Mouse (Mus musculus): ENCODE measurements at regions not wholly inside any gene's neighbourhood (a gene's known extent, or its start where the extent isn't known, plus 50 kb on each side); places are given as distances from the start of the nearest gene placed in this dataset.
"Not testable (repeated sequence)": the region's sequence is repeated elsewhere in the genome, so short reads cannot be mapped to it uniquely, and the experiment has no call there.

DNA sequence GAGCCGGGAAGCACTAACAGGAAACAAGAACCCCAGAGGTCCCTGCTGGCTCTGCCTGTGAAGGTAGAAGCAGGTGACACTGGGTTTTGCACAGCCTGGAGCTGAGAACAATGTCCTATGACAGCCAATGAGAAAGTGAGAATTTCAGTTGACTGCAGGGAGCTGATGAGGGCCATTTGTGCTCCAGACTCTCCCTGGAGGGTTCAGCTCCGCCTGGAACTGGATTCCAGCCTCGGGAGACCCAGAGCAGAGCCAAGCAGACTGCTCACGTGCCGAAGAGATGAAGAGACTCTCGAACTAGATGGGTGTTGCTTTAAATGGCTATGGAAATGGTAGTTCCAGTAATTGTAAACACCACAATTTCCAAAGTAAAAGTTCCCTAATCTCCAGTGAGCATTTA lies 93.5 kb downstream of the Cand1 start:
- DNase-seq (ENCODE audit: low spot score in 2 of 2): no peak

DNA sequence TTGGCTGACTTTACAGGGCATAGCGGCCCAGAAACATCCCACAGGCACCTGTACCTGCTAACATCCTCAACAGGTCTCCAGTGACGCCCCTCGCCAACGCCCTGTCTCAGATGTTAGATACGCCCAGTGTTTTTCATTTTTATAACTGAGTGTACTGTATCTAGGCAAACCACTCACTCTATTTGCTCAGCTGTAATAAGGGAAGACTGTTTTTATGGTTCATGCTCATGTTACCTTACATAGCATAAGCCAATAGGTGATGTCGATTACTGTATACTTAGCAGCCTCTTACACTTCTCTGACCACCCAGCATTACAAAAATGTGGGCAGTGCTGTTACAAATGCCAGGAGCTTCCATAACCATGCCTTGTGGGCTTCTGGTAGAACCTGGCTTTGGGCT lies 97.0 kb downstream of the Cand1 start:
- DNase-seq (ENCODE audit: low spot score in 2 of 2): no peak

DNA sequence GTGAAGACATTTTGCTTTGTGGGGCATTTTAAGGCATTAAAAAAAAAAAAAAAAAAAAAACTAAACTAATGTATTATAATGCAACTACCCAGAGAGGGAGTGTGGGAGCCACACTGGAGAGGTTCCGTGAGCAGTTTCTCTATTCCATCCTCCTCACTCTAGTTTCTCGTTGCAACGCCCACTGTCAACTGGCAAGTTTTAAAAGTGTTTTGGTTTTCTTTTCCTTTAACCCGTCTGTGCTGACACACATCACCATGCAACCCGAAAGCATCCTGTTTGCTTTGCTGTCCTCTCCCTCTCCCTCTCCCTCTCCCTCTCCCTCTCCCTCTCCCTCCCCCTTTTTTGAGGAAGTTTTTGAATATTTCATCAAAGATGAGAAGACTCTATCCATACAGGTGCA lies 97.5 kb downstream of the Cand1 start:
- DNase-seq (ENCODE audit: low spot score in 2 of 2): no peak

DNA sequence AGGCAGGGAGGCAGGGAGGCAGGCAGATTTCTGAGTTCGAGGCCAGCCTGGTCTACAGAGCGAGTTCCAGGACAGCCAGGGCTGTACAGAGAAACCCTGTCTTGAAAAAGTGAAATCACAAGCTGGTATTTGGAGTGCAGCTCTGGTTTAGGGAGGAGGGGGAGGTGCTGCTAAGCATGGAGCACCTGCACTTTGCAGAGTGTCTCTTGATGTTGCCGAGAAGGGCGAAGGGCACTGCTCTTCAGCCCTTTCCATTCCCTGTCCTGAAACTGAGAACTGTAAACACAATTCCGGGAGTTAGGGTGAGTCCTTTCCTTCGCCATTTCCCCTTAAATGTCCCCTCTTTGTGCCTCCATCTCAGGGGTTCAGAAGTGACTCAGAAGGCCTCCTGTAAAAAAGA lies 101.6 kb downstream of the Cand1 start:
- no peak for DNase-seq (ENCODE audit: low spot score in 2 of 2)

DNA sequence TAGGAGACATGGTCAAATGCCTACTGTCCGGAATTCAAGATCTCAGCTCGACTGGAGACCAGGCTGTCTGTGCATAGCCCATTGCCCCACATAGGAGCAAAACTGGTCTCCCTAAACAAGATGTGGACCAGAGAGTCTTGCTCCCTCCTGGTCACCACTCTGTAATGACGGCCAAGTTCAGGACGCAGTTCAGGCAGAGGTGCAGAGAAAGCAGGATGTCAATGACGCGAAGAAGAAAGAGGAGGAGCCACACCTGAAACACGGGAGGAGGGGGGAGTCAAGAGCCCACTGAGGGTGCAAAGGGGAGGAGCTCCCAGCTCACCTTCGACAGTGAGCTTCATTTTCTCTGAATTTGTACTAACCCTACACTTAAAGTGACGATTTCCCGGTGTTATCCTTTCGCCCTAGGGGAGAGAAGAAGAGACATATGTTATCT lies 104.3 kb downstream of the Cand1 start:
- DNase-seq (ENCODE audit: low spot score in 2 of 2): no peak

DNA sequence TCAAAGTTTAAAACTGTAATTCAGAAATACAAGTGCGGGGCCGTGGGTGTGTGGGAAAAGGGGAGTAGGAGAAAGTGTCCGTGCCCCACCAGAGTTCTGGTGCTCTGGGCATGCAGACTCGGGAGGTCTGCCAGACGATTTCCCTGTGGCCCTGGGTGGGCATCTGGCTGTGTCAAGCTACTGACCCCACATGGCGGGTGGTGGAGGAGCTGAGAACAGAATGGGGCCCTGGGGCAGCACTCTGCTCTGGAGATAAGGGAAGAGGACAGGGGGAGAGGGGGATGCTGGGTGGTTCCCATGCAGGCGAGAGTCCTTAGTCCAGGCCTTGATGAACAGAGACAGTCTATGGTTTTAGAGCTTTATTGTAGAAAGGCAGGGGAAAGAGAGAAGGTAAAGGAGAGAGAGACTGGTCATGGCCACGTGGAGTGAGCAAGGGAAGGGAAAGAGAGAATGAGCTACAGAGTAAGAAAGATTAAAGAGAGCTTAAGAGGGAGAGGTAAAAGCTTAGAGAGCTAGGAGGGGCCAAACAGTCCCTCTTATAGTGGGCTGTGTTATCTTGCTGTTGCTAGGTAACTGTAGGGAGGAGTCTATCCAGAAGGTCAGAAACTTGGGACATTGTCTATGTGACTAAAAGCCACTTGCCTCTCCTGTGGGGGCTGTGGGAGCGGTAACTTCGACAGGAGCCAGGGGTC lies 104.9 kb downstream of the Cand1 start:
- no peak for DNase-seq (ENCODE audit: low spot score in 2 of 2)

DNA sequence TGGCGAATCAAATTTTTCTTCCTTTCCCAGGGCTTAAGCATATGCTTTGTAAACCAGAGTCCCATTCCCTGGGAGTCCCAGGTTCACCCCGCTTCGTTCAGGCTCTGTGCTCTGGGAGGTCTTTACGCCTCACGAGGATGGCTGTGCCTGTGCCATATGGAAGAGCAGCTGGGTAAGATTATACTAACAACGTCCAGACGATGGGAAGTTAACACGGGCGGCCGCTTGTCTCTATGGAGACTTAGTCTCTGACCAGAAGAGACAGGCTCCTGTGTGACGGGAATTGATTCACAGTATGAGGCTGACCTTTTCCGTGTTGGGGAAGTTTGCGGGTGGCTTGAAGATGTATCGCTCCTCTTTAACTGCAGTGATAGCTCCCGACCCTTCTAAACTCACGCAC lies 107.9 kb downstream of the Cand1 start:
- DNase-seq (ENCODE audit: low spot score in 2 of 2): no peak

DNA sequence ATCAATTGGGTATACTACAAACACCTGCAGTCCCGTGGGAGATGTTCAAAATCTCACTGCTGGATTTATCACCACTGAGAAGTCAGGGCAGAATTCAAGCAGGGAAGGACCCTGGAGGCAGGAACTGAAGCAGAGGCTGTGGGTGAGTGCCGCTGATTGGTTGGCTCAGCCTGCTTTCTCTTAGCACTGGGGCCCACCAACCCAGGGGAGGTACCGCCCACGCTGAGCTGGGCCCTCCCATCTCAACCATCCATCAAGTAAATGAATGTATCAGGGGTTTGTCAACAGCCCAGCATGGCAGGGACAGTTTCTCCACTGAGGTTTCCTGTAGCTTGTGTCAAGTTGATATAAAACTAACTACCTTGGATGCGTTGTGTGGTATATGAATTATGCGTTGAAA lies 109.2 kb downstream of the Cand1 start:
- DNase-seq (ENCODE audit: low spot score in 2 of 2): no peak

DNA sequence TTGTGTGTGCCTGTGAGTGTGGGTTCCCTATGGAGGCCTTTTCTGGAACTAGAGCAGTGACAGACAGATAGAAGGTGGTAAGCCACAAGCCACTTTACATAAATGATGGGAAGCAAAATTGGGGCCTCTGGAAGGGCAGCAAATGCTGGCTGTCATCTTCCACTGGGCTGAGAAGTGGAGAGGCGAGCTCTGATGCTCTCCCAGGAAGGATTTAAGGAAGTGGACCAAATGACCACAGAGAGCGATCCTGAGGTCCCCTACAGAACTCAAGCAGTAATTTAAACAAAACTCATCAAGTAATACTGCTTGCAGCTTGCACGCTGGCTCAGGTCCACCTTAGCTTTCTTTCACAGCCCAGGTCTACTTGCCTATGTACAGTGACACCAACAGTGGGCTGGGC lies 111.8 kb downstream of the Cand1 start:
- DNase-seq (ENCODE audit: low spot score in 2 of 2): no peak

DNA sequence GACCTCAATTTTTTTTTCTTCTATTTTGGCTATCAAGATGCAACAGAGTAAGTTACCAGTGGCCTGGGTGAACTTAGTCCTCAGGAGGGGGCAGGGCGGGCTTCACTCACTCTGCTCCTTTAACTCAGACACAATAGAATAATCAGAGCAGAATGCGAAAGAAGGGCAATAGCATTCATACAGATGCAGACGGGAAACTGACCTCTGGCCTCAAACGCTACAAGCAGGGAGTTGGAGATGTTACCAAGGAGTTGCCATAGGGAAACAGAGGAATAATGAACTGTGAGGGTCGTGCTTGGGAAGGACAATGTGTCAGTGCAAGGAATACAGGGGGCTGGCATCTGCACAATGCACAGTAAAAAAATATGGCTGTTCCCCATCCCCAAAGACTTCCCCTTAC lies 116.3 kb downstream of the Cand1 start:
- no peak for DNase-seq (ENCODE audit: low spot score in 2 of 2)

DNA sequence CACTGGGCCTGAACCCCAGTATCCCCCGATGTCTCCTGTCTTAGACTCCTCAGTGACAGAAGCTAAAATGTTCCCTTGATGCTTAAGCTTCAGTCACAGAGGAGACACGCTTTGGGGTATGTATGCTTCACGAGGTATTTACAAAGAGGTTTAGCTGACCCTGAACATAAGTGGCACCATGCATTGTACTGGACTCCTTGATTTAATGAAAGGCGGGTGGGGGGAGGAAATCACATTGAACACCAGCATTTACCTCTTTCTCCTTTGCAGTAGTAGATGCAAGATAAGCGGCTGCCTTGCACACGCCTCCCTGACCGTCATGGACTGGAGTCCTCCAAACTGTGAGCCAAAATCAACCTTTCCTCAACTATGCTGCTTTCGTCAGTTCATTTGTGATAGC lies 117.5 kb downstream of the Cand1 start:
- DNase-seq (ENCODE audit: low spot score in 2 of 2): no peak

DNA sequence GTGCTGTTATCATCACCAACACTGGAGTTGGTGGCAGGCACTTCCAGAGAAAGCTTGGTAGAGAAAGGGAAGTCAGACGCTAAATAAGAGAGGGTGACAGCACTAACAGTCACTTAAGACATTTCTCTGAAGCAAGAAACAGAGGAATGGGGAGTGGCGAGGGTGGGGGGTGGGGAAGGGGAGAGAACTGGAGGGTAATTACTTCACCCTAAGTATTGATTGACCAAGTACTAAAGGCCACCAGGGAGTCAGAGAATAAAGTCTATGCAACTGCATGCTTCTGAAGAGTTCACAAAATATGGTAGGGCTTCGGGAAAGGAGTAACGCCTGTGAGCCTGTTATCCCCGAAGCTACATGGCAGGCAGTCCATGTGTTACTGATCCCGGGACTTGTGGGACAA lies 118.3 kb downstream of the Cand1 start:
- no peak for DNase-seq (ENCODE audit: low spot score in 2 of 2)

DNA sequence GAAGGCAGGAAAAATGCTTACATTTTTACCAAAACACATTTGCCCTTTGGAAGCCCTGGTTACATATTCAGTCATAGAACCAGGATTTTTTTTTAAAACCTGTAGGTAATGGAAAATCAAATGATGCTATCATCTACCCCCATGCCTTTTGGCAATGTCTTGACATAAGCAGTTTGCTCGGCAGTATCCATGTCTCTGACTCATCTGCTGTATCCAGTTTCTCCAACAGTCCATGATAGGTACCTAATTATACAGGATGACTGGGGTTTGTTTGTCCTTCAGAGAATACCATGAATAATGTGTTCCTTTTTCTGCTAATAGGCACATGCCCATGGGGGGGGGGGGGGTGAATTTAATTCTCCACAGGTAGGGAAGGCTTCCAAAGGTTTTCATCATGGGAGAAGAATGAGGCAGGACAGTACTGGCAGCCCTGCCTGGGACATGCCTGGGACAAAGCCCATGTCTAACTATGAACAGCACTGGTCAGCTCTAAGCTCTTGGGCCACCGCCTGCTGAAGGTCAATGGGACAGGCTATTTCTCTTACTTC lies 122.9 kb downstream of the Cand1 start:
- DNase-seq (ENCODE audit: low spot score in 2 of 2): no peak

DNA sequence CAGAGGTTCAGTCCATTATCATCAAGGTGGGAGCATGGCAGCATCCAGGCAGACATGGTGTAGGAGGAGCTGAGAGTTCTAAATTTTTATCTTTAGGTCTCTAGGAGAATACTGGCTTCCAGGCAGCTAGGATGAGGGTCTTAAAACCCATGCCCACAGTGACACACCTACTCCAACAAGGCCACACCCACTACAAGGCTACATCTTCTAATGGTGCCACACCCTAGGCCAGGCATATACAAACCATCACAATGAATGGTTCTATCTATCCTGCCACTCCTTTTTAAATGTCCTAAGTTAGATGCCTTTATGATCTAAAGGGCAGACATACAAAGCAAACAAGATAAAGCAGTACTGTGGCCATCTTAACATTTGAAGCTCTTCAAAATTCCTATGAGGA lies 124.7 kb downstream of the Cand1 start:
- not testable (repeated sequence) for DNase-seq (ENCODE audit: low spot score in 2 of 2)

DNA sequence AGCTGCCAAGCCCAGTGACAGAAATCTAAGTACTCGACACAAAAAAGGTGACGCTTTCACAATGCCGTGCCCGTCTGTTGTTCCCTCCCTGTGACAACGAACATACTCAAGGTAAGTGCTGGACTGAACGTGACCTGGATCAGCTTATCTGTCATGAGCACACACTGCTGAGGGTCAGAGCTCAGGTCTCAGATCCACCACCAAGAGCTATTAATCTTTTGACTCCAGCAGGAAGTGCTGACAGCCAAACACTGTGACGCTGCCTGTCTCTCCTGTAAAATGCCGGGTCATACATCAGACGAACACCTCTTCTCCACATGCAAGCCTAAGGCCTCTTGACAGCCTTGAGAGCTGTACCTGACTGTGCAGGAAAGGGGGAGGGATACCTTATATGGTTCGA lies 125.2 kb downstream of the Cand1 start:
- DNase-seq (ENCODE audit: low spot score in 2 of 2): no peak

DNA sequence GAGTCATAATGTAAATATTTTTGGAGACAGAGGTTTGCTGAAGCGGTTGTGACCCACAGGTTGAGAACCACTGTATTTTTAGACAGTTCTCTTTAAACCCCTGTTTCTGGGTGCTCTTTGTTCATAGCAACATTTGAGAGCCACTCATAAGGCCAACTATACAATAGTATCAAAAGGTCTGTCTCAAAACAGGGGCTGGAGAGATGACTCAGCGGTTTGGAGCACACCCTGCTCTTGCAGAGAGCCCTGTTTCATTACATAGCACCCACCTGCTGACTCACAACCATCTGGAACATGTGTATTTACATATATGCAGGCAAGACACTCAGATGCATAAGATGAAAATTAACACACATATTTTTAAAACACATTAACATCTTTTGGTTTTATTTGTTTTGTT lies 128.0 kb downstream of the Cand1 start:
- no peak for DNase-seq (ENCODE audit: low spot score in 2 of 2)

DNA sequence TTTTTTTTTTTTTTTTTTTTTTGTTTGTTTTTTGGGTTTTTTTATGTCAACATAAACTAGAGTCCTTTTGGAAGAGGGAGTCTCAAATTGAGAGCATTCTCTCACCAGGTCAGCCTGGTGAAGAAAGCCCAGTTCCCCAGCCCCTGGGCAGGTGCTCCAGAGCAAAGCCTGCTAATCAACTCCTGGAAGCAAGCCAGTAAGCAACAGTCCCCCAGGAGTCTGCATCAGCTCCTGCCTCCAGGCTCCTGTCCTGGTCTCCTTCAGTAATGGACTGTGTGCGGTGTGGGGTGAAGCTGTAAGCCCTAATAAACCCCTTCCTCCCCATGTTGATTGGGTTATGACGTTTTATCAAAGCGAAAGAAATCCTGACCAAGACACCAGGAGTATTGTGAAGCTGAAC lies 128.4 kb downstream of the Cand1 start:
- no peak for DNase-seq (ENCODE audit: low spot score in 2 of 2)

DNA sequence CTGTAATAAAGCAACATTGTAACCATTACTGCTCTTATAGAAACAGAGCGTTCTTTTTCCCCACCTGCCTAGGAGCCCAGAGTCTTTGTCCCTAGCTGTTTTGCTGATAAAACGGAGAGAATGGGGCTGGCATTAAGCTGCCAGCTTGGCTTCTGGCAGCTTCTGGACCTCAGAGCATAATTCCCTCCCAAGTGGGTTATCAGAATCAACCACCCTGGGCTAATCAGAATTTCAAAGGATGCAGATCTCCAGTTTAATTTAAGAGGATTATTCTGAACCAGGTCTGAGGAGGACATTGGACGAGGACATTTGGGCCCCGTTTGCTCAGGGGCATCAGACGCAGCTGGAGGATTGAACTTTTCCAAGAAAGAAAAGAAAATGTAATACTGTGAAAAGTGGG lies 129.2 kb downstream of the Cand1 start:
- DNase-seq (ENCODE audit: low spot score in 2 of 2): no peak

DNA sequence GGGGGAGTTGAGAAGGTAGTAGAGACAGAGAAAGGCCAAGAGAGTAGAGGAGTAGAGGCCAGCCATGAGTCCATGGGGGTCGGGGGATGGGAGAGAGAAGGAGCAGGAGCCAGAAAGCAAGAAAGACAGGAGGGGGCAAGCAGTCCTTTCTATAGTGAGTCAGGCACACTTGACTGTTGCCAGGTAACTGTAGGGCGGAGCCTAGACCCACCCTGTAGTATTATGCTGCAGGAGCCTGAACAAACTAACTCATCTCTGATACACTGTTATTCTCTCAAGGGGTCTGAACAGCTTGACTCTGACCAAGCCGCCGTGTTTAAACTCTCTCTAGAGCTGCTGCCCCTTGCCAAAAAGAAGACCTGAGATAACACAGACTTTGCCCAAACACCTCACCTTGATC lies 130.6 kb downstream of the Cand1 start:
- DNase-seq (ENCODE audit: low spot score in 2 of 2): no peak

DNA sequence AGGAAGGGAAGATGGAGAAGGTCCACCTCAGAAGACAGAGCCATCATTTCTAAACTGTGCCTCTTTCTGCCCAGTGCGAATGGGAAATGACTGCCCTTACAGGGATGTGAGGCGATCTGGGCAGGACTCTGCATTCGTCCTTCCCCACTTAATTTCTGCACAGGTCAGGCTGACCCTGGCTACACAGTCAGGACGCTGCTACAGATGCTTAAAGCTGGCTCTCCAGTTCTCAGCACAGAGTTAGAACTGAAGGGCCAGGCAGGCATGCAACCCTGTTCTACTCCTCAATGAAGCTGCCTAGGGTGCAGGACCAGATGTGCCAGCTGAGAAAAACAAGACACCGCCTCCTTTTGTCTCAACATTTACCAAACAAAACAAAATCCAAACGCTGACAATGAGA lies 132.1 kb downstream of the Cand1 start:
- no peak for DNase-seq (ENCODE audit: low spot score in 2 of 2)

DNA sequence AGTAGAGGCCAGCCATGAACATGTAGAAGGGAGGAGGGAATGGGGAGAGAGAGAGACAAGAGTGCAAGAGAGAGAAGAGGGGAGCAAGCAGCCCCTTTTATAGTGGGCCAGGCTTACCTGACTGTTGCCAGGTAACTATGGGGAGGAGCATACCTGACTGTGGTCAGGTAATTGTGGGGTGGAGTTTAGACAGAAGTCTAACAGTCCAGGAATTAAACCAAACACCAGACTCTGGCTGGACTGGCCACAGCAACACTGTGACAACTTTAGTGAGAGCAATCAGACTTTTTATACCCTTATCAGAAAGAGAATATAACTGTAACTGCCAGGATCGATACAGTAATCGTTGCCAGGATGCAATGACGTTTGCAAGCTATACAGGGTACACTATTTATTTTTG lies 133.8 kb downstream of the Cand1 start:
- no peak for DNase-seq (ENCODE audit: low spot score in 2 of 2)

DNA sequence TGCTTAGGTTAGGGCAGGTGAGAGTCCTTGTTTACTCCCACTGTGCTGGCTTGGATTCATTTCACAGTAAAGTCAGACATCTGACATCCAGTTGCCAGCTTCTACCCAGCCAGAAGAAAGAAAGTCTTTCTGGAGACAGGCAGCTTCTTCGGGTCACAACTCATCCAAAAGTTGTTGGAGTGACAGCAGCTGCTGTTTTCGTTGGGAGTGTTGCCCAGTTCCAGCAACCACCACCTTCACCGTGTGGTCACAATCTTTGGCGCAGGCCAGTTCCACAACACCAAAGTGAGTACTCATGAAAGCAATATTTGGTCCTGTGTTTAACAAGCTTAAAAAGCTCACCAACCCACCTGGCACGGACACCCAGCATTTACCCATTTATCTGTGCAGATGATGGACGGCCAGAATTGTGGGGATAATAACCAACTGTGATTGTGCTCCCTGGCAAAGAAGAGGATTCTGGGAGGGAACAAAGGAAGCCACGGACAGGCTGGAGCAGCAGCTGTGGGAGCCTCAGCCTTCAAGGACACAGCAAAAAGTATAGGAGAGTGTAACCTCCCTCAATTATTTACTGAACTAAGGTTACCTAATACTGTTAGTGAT lies 134.5 kb downstream of the Cand1 start:
- no peak for DNase-seq (ENCODE audit: low spot score in 2 of 2)

DNA sequence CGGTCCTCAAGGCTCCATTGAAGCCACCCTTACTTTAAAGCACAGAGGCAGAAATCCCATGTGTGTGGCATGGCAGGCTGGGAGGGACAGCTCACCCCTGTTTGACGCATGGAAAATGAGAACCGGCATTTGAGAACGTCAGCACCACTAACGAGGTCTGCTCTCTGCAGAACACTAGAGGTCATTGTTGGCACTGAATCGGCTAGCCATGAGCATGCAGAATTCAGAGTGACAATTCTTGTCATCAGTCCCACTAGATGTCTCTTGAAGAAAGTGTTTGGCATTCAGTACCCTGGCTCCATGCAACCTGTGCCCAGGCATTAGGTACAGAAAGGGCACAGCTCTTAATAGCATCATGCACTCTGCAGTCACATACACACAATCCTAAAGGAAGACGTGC lies 139.3 kb downstream of the Cand1 start:
- no peak for DNase-seq (ENCODE audit: low spot score in 2 of 2)
